Mouse (Mus musculus) heart, adult 2 months (tissue): Measurements from ENCODE around the gene Cpeb3.

Experiments used
- CTCF ChIP-seq: fragments of 200-600 bp; IDR thresholded peaks from 2 replicates; pipeline ENCODE4 v1.8.1; 2022; ENCODE audit warnings: antibody characterized with exemption, mild to moderate bottlenecking, moderate library complexity
- EP300 ChIP-seq: fragments of 200-500 bp; IDR thresholded peaks from 2 replicates; pipeline ENCODE4 v1.6.1; 2011; ENCODE audit warnings: low read depth, low read length, control low read depth; ENCODE audit not compliant: insufficient read depth
- POLR2A ChIP-seq: fragments of 200-500 bp; IDR thresholded peaks from 2 replicates; pipeline ENCODE4 v1.6.1; 2011; ENCODE audit warnings: mild to moderate bottlenecking, low read depth, low read length, control low read depth; ENCODE audit not compliant: insufficient read depth

GRCm38 (mm10) chr19:37032364-37032763 is 176.0 kb downstream of the Cpeb3 start:
- TF ChIP-seq CTCF (no peak), POLR2A (no peak), EP300 (no peak)
